Mouse (Mus musculus) forebrain, embryonic 10.5 days (tissue): ENCODE measurements around the gene Lbx2. TPM values are rescaled to one million over a fixed set of nuclear protein-coding genes. Genes with fewer than 3 reads are reported as not detected.

ENCODE experiments used
- DNase-seq: peaks from one replicate; pipeline ENCODE4 v3.0.0-alpha.2; 2017; ENCODE audit warnings: low spot score; ENCODE audit errors: extremely low spot score
- H3K27ac ChIP-seq: fragments of 300-500 bp; sonication (generic); 2 replicates; pipeline ENCODE4 v1.5.1; 2016; ENCODE audit warnings: mild to moderate bottlenecking
- H3K27me3 ChIP-seq: fragments of 300-500 bp; sonication (generic); 2 replicates; pipeline ENCODE4 v1.6.1; 2016; ENCODE audit warnings: mild to moderate bottlenecking; ENCODE audit not compliant: poor library complexity, severe bottlenecking
- H3K36me3 ChIP-seq: fragments of 300-500 bp; sonication (generic); replicated peaks from 2 replicates; pipeline ENCODE4 v1.6.1; 2016; ENCODE audit warnings: mild to moderate bottlenecking, moderate library complexity
- H3K4me1 ChIP-seq: fragments of 300-500 bp; sonication (generic); 2 replicates; pipeline ENCODE4 v1.6.1; 2016
- H3K4me3 ChIP-seq: fragments of 300-500 bp; sonication (generic); 2 replicates; pipeline ENCODE4 v1.5.1; 2016; ENCODE audit warnings: mild to moderate bottlenecking, moderate library complexity
- H3K9me3 ChIP-seq: fragments of 300-500 bp; sonication (generic); 2 replicates; pipeline ENCODE4 v1.6.1; 2016; ENCODE audit warnings: mild to moderate bottlenecking, moderate library complexity
- WGBS: fragments of 180-500 bp; shearing (Covaris S2); methylation state at CpG from one replicate; pipeline ENCODE4 v1.1.7; 2016; 5-methylcytosine and 5-hydroxymethylcytosine counted together
- polyA plus RNA-seq: library from polyadenylated mRNA; unstranded; fragments of >200 nt; fragmentation: Nextera tagmentation; extraction: Ambion mirVana; gene quantifications from 2 replicates; pipeline ENCODE4 v1.2.1, GENCODE M21; 2016

Gene Lbx2
- polyA plus RNA-seq, 1 experiment from 2014 or later = 0.29 TPM

DNA sequence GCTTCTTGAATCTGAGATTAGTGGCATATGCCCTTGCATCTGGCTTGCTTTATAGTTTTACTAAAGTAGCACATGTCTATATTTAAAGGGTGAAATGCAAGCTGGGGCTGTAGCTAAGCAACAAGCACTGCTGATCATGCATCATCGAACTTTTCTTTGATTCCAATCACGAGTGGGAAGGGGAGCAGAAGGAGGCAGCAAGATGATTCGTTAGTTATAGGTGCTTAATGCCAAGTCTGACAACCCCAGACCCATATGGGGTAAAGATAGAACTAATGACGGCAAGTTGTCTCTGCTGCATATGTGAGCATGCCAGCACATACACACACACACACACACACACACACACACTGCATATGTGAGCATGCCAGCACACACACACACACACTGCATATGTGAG lies 18.0 kb downstream of the Lbx2 start:
- H3K4me1 ChIP-seq = peaks cover 43% of the 10 kb centered on the region
- H3K27ac ChIP-seq = no peak overlapping the region
- peaks cover 9% of the 10 kb centered on the region for H3K36me3 ChIP-seq
- peaks cover 28% of the 10 kb centered on the region for H3K27me3 ChIP-seq
- H3K9me3 ChIP-seq = no peaks in the 10 kb centered on the region
- DNase-seq = no peak
- H3K4me3 ChIP-seq = no peak overlapping the region
- 80% methylated on average over 4 of the region's 4 CpGs for WGBS

DNA sequence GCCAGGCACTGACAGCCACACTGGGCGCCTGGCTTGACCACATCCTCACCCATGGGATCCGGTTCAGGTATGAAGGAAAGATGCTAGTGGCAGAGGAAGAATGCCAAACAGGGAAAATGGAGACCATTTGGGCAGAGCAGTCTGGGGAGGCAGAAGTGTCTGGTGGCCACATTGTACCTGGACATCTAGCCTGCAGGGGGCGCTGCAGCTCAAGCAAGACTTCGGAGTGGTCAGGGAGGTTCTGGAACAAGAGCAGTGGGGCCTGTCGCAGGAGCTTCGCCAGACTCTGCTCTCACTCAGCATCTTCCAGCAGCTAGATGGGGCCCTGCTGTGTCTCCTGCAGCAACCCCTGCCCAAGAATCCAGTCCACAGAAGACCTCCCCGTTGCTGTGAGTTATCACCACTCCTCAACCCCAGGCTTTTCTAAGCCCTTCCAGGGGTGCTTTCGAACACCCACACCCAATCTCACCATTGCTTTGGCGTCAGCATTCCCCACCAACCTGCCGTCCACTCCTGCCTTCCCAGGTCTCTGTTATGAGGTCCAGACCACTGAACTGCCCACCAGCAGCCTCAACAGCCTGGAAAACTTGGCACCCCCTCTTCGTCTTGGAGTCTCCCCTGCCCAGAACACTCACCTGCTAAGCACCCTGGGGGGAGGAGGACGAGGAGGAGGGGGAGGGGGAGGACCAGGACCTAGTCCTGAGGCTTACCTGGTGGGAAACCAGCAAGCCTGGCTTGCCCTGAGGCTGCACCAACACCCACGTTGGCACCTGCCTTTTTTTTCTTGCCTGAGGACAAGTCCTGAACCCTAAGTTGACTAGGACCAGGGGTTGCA lies 21.6 kb downstream of the Lbx2 start:
- H3K27ac ChIP-seq = peak overlapping the region; percentile 94
- H3K4me3 ChIP-seq = peak overlapping the region; percentile 94
- peaks cover 8% of the 10 kb centered on the region for H3K27me3 ChIP-seq
- WGBS = 31% methylated on average over 13 of the region's 13 CpGs
- peak; percentile 84 for DNase-seq
- peaks cover 37% of the 10 kb centered on the region for H3K4me1 ChIP-seq
- H3K9me3 ChIP-seq = no peaks in the 10 kb centered on the region
- H3K36me3 ChIP-seq = peaks cover 22% of the 10 kb centered on the region

DNA sequence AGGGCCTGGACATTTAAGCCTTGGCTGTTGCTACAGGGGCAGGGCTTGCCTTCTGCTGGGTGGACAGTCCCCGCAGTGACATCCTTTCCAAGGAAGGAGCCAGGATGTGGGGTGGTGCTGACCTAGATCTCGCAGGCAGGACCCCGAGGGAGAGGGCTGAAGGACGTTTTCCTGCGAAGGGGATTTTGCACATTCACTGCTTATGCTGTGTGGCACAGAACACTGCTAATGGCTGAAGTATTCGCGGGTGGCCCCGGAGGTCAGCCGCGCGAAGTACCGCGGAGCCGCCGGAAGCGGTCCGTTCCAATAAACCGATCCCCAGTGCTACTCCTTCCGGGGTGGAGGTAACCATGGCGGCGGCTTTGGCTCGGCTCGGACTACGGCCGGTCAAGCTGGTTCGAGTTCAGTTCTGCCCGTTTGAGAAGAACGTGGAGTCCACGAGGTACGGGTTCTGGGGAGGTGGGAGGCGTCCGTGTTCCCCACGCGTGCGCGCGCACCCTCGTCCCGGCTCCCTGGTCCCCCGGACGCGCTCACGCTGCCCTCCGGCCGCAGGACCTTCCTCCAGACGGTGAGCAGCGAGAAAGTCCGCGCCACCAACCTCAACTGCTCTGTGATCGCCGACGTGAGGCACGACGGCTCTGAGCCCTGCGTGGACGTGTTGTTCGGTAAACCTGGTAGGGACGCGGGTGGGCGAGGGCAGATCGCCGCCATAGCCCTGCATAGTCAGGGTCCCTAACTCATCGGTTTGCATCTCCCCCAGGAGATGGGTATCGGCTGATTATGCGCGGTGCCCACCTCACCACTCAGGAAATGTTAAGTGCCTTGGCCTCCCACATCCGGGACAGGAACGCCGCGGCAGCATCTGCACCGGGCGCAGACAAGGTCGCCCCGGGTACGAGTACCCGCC lies 22.8 kb downstream of the Lbx2 start, which contains the start of gene Mrpl53:
Mrpl53 (plus strand) TSS at position 279 of the 907 bp plus-strand sequence.
- H3K4me1 ChIP-seq = peaks cover 30% of the 10 kb centered on the region
- peaks cover 22% of the 10 kb centered on the region for H3K36me3 ChIP-seq
- under 1% methylated on average over 76 of the region's 76 CpGs for WGBS
- H3K4me3 ChIP-seq = peak within 1 kb of the TSS; percentile 94
- H3K9me3 ChIP-seq = no peaks in the 10 kb centered on the region
- no peaks in the 10 kb centered on the region; the same call in 1 of the 2 replicates for H3K27me3 ChIP-seq
- H3K27ac ChIP-seq = peak within 1 kb of the TSS; percentile 94
- peak; percentile 84 for DNase-seq

DNA sequence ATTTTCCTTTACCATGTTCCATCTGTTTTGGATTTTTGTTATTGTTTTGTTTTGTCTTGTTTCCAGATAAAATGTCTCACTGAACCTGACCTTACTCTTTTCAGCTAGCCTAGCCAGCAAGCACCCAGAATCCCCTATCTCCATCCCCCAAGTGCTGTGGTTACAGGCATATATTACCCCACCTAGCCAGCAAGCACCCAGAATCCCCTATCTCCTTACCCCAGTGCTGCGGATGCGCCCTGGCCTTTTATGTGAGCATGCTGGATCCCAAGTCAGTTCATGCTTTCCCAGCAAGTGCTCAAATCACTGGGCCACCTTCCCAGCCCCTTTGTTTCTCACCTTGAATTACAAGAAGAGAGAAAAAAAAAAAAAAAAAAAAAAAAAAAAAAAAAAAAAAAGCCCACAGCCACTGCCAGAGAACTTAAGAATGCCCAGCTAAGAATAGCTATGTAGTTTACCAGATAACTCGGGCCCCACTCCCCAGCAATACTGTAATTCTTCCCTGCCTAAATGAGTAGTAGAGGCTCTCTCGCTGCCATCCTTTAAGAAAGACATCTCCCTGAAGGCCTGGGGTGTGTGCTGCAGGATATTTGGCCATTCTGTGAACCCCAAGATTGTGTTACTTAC lies 25.5 kb downstream of the Lbx2 start:
- Histone ChIP-seq H3K9me3 (no peaks in the 10 kb centered on the region), H3K4me3 (no peak overlapping the region), H3K36me3 (peaks cover 19% of the 10 kb centered on the region), H3K27ac (no peak overlapping the region), H3K4me1 (peaks cover 52% of the 10 kb centered on the region), H3K27me3 (no peaks in the 10 kb centered on the region)
- 95% methylated on average over 4 of the region's 4 CpGs for WGBS
- no peak for DNase-seq

DNA sequence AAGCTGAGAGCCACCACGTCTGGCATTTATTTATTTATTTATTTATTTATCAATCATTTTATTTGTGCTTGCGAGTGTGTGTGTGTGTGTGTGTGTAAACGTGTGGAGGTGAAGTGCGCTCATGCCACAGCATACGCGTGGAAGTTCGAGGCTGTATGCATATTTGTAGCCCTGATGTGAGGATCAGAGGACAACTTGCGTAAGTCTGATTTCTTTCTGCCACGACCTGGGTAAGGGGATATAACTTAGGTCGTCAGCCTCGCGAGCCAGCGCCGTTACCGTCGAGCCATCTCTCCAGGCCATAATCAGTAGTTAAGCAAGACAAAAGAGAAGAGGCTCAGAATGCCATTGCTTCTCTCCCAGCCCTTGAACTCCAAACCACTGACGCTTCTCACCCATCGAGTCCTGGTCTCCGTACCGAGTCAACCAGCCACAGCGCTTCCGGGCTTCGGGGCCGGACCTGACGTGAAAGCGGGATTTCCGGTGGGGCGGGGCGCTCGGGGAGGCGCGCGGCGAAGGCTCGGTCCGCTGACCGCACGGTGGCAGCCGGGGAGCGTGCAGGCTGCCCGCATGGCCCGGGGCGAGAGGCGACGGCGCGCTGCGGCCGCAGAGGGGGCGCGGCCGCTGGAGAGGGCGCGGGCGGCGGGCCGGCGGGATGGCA lies 29.0 kb downstream of the Lbx2 start, which contains the start of gene Mogs:
Mogs (plus strand) TSS at position 486 of the 661 bp plus-strand sequence.
- peak within 1 kb of the TSS; percentile 91 for H3K27ac ChIP-seq
- no peaks in the 10 kb centered on the region for H3K27me3 ChIP-seq
- H3K4me1 ChIP-seq = peaks cover 56% of the 10 kb centered on the region
- 2% methylated on average over 57 of the region's 58 CpGs for WGBS
- H3K36me3 ChIP-seq = peaks cover 49% of the 10 kb centered on the region
- DNase-seq = peak; percentile 93
- H3K4me3 ChIP-seq = peak within 1 kb of the TSS; percentile 91
- no peaks in the 10 kb centered on the region for H3K9me3 ChIP-seq

DNA sequence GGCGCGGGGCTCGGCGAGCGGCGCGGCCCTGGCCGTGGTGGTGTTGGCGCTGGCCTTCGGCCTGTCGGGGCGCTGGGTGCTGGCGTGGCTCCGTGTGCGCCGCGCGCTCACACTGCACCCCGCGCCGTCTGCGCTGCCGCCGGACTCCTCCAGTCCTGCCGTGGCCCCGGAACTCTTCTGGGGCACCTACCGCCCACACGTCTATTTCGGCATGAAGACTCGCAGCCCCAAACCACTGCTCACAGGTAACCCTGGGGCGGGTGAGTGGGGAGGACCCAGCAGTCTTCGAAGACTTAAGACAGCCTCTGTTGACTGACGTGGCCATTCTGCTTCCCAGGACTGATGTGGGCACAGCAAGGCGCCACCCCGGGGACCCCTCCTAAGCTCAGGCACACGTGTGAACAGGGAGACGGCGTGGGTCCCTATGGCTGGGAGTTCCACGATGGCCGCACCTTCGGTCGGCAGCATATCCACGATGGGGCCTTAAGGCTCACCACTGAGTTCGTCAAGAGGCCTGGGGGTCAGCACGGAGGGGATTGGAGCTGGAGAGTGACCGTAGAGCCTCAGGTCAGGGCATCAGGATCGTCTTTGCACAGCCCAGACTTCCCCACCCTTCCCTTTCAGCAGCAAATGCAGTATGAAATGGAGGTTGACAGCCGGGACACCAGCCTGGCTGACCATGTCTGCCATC lies 29.7 kb downstream of the Lbx2 start:
- H3K36me3 ChIP-seq = peaks cover 42% of the 10 kb centered on the region
- H3K9me3 ChIP-seq = no peaks in the 10 kb centered on the region
- DNase-seq = no peak
- peak overlapping the region; percentile 91 for H3K27ac ChIP-seq
- peak overlapping the region; percentile 91 for H3K4me3 ChIP-seq
- 3% methylated on average over 48 of the region's 48 CpGs for WGBS
- H3K4me1 ChIP-seq = peaks cover 60% of the 10 kb centered on the region
- no peaks in the 10 kb centered on the region for H3K27me3 ChIP-seq

DNA sequence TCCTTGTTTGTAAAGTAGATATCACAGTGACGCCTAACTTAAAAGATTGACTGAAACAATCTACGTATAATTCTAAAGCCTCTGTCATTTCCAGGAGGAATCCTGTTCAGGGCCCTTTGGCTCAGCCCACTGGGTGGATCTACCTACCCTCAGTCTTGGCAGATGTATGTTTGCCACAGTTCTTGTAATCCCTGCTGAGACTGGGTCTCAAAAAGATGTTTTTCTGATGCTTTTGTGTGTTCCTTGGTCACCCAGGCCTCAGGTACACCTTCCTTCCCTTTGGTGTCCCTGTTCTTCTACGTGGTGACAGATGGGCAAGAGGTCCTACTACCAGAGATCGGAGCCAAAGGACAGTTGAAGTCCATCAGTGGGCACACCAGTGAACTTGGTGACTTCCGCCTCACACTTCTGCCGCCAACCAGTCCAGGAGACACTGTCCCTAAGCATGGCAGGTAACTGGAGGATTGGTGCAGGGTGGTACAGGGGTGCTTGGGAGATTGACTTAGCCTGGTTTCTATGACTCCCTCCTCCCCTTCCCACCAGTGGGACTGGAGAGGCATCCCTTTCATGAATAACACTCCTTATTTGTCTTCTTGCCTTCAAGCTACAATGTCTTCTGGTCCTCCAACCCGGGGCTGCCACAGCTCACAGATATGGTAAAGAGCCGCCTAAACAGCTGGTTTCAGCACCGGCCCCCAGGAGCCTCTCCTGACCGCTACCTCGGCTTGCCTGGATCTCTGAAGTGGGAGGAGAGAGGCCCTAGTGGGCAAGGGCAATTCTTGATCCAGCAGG lies 30.4 kb downstream of the Lbx2 start:
- no peaks in the 10 kb centered on the region for H3K27me3 ChIP-seq
- H3K27ac ChIP-seq = peak overlapping the region; percentile 91
- peak overlapping the region; percentile 91 for H3K4me3 ChIP-seq
- H3K9me3 ChIP-seq = no peaks in the 10 kb centered on the region
- DNase-seq = no peak
- peaks cover 37% of the 10 kb centered on the region for H3K36me3 ChIP-seq
- WGBS = 86% methylated on average over 11 of the region's 11 CpGs
- peaks cover 60% of the 10 kb centered on the region for H3K4me1 ChIP-seq

DNA sequence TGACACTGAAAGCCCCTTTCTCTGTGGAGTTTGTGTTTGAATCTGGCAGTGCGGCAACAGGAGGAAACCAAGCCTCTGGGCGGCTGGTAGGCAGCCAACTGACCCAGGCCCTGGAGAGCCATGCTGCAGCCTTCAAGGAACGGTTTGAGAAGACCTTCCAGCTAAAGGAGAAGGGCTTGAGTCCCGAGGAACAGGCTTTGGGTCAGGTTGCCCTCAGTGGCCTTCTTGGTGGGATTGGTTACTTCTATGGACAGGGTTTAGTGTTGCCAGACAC lies 30.9 kb downstream of the Lbx2 start:
- Histone ChIP-seq H3K36me3 (peaks cover 37% of the 10 kb centered on the region), H3K4me3 (peak overlapping the region; percentile 91), H3K4me1 (peaks cover 65% of the 10 kb centered on the region), H3K9me3 (no peaks in the 10 kb centered on the region), H3K27ac (no peak overlapping the region), H3K27me3 (no peaks in the 10 kb centered on the region)
- no peak for DNase-seq
- 89% methylated on average over 4 of the region's 4 CpGs for WGBS

DNA sequence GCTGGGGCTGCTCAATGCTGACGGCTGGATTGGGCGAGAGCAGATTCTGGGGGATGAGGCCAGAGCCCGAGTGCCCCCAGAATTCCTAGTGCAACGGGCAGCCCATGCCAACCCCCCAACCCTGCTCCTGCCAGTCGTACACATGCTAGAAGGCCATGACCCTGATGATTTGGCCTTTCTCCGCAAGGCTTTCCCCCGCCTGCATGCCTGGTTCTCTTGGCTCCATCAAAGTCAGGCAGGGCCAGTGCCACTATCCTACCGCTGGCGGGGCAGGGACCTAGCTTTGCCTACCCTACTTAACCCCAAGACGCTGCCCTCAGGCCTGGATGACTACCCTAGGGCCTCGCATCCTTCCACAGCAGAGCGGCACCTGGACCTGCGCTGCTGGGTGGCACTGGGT lies 31.4 kb downstream of the Lbx2 start:
- Histone ChIP-seq H3K4me1 (peaks cover 70% of the 10 kb centered on the region), H3K27ac (peak overlapping the region; percentile 8; the same call in 1 of the 2 replicates)

DNA sequence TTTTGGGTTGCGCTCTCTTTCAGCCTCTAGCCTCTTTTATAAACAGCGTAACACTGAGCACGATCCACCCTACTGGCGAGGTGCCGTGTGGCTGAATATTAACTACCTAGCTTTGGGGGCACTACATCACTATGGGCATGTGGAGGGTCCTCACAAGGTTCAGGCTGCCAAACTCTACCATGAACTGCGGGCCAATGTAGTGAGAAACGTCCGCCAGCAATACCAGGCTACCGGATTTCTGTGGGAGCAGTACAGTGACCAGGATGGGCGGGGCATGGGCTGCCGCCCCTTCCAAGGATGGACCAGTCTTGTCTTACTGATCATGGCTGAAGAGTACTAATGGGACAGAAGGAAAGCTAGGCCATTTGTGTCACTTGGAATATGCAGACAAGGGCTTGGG lies 32.2 kb downstream of the Lbx2 start:
- DNase-seq = no peak
- Histone ChIP-seq H3K36me3 (peaks cover 42% of the 10 kb centered on the region), H3K4me1 (peaks cover 78% of the 10 kb centered on the region), H3K27ac (no peak overlapping the region), H3K9me3 (no peaks in the 10 kb centered on the region), H3K27me3 (no peaks in the 10 kb centered on the region), H3K4me3 (no peak overlapping the region)
- WGBS = 89% methylated on average over 11 of the region's 11 CpGs

More for the DNA sequence above, 31.4 kb downstream of the Lbx2 start:
- 93% methylated on average over 13 of the region's 13 CpGs for WGBS
- peaks cover 37% of the 10 kb centered on the region for H3K36me3 ChIP-seq
- H3K4me3 ChIP-seq = peak overlapping the region; percentile 91
- DNase-seq = no peak
- H3K27me3 ChIP-seq = no peaks in the 10 kb centered on the region
- H3K9me3 ChIP-seq = no peaks in the 10 kb centered on the region
